Mouse (Mus musculus) B cell, adult (primary cell): ENCODE data around the gene Nlgn2. TPM values are rescaled to one million over a fixed set of nuclear protein-coding genes. Genes with fewer than 3 reads are reported as not detected.

Experiments
- total RNA-seq: library from RNA; stranded (reverse); gene quantifications from 4 replicates; pipeline ENCODE4 v1.2.4, GENCODE M21; 2023; ENCODE audit not compliant: inconsistent age

Nlgn2 gene
- 0.24 to 1.3 TPM (median 0.59 TPM) in 4 replicates for total RNA-seq

GRCm38 (mm10) chr11:69837604-69837951 lies at the start of gene Nlgn2:
Gene Nlgn2 (minus strand): TSS chr11:69837784.

GRCm38 (mm10) chr11:69880853-69881603 lies 43.4 kb upstream of the Nlgn2 start, which contains the start of gene Kctd11:
Gene Kctd11 (minus strand): TSS chr11:69881406.

GRCm38 (mm10) chr11:69877878-69878277 lies 40.3 kb upstream of the Nlgn2 start, which contains the start of gene Tmem95:
Gene Tmem95 (minus strand): TSS chr11:69878018.

GRCm38 (mm10) chr11:69858113-69858998 lies 20.8 kb upstream of the Nlgn2 start, which contains the start of gene Tnk1:
Gene Tnk1 (minus strand): TSS chr11:69858730.

GRCm38 (mm10) chr11:69846198-69846680 lies 8.7 kb upstream of the Nlgn2 start, which contains the start of gene Plscr3:
Gene Plscr3 (plus strand): TSS chr11:69846376.

GRCm38 (mm10) chr11:69837952-69838713 lies 549 bp upstream of the Nlgn2 start, which contains the start of gene Tmem256:
Gene Tmem256 (plus strand): TSS chr11:69838514.

GRCm38 (mm10) chr11:69822080-69822479 lies 15.5 kb downstream of the Nlgn2 start, which contains the start of gene Spem1:
Gene Spem1 (minus strand): TSS chr11:69822180.

GRCm38 (mm10) chr11:69818365-69818764 lies 19.2 kb downstream of the Nlgn2 start, which contains the start of gene Spem2:
Gene Spem2 (minus strand): TSS chr11:69818465.

GRCm38 (mm10) chr11:69815155-69815554 lies 22.4 kb downstream of the Nlgn2 start, which contains the start of gene Gm39566:
Gene Gm39566 (minus strand): TSS chr11:69815298.

GRCm38 (mm10) chr11:69804972-69805909 lies 32.3 kb downstream of the Nlgn2 start, which contains the start of gene Tmem102:
Gene Tmem102 (minus strand): TSS chr11:69805624.

GRCm38 (mm10) chr11:69801379-69801977 lies 36.1 kb downstream of the Nlgn2 start, which contains the start of gene Fgf11:
Gene Fgf11 (minus strand): TSS chr11:69801857.

GRCm38 (mm10) chr11:69795168-69795982 lies 42.2 kb downstream of the Nlgn2 start, which contains the start of gene Chrnb1:
Gene Chrnb1 (minus strand): TSS chr11:69795943.

Other genes starting within 250 kb of the Nlgn2 start
- 0.33 TPM in 1 of 4 replicates, not detected in the others for gene Atp1b2, start 231.8 kb downstream of the Nlgn2 start, total RNA-seq
- not detected in 4 replicates for gene Shbg, start 219.9 kb downstream of the Nlgn2 start, total RNA-seq
- not detected in 4 replicates for gene Sat2, start 215.8 kb downstream of the Nlgn2 start, total RNA-seq
- 76.8 to 83.1 TPM (median 77.8 TPM) in 4 replicates for gene Fxr2, start 204.8 kb downstream of the Nlgn2 start, total RNA-seq
- gene Sox15, start 182.5 kb downstream of the Nlgn2 start, total RNA-seq = 0.84 TPM in 1 of 4 replicates, not detected in the others
- gene Mpdu1, start 175.1 kb downstream of the Nlgn2 start, total RNA-seq = 58.0 to 71.6 TPM (median 63.0 TPM) in 4 replicates
- gene Cd68, start 171.6 kb downstream of the Nlgn2 start, total RNA-seq = 11.8 to 14.7 TPM (median 12.5 TPM) in 4 replicates
- gene Eif4a1, start 165.4 kb downstream of the Nlgn2 start, total RNA-seq = 670 to 697 TPM (median 692 TPM) in 4 replicates
- 108 to 153 TPM (median 136 TPM) in 4 replicates for gene Senp3, start 155.7 kb downstream of the Nlgn2 start, total RNA-seq
- gene Tnfsf13, start 152.0 kb downstream of the Nlgn2 start, total RNA-seq = 0.32 TPM in 1 of 4 replicates, not detected in the others
- 0.51 TPM in 1 of 4 replicates, not detected in the others for gene Tnfsf12, start 141.9 kb downstream of the Nlgn2 start, total RNA-seq
- gene Tnfsfm13, start 141.7 kb downstream of the Nlgn2 start, total RNA-seq = 0.45 to 0.78 TPM in 2 of 4 replicates, not detected in the others
- 231 to 244 TPM (median 242 TPM) in 4 replicates for gene Polr2a, start 79.1 kb downstream of the Nlgn2 start, total RNA-seq
- gene Slc35g3, start 75.8 kb downstream of the Nlgn2 start, total RNA-seq = not detected in 4 replicates
- gene Zbtb4, start 71.9 kb downstream of the Nlgn2 start, total RNA-seq = 52.3 to 57.6 TPM (median 54.5 TPM) in 4 replicates
- gene Chrnb1, start 41.8 kb downstream of the Nlgn2 start, total RNA-seq = 8.3 to 11.3 TPM (median 10.1 TPM) in 4 replicates
- gene Fgf11, start 35.9 kb downstream of the Nlgn2 start, total RNA-seq = 0.16 to 0.27 TPM in 2 of 4 replicates, not detected in the others
- gene Tmem102, start 32.2 kb downstream of the Nlgn2 start, total RNA-seq = not detected in 4 replicates
- not detected in 4 replicates for gene Gm39566, start 22.5 kb downstream of the Nlgn2 start, total RNA-seq
- not detected in 4 replicates for gene Spem2, start 19.3 kb downstream of the Nlgn2 start, total RNA-seq
- not detected in 4 replicates for gene Spem1, start 15.6 kb downstream of the Nlgn2 start, total RNA-seq
- 30.9 to 38.6 TPM (median 37.0 TPM) in 4 replicates for gene Tmem256, start 730 bp upstream of the Nlgn2 start, total RNA-seq
- 9.8 to 13.0 TPM (median 11.5 TPM) in 4 replicates for gene Plscr3, start 8.6 kb upstream of the Nlgn2 start, total RNA-seq
- not detected in 4 replicates for gene Tnk1, start 20.9 kb upstream of the Nlgn2 start, total RNA-seq
- gene Tmem95, start 40.2 kb upstream of the Nlgn2 start, total RNA-seq = not detected in 4 replicates
- gene Kctd11, start 43.6 kb upstream of the Nlgn2 start, total RNA-seq = 1.8 to 2.3 TPM (median 2.0 TPM) in 4 replicates
- 477 to 556 TPM (median 497 TPM) in 4 replicates for gene Acap1, start 57.8 kb upstream of the Nlgn2 start, total RNA-seq
- gene 2810408A11Rik, start 63.2 kb upstream of the Nlgn2 start, total RNA-seq = 2.1 to 2.7 TPM (median 2.3 TPM) in 4 replicates
- 55.7 to 74.4 TPM (median 62.8 TPM) in 4 replicates for gene Neurl4, start 63.3 kb upstream of the Nlgn2 start, total RNA-seq
- gene Gps2, start 76.1 kb upstream of the Nlgn2 start, total RNA-seq = 138 to 159 TPM (median 142 TPM) in 4 replicates
- gene Eif5a, start 84.2 kb upstream of the Nlgn2 start, total RNA-seq = 362 to 387 TPM (median 377 TPM) in 4 replicates
- gene Ybx2, start 98.0 kb upstream of the Nlgn2 start, total RNA-seq = not detected in 4 replicates
- gene Slc2a4, start 110.4 kb upstream of the Nlgn2 start, total RNA-seq = not detected in 4 replicates
- gene Cldn7, start 127.0 kb upstream of the Nlgn2 start, total RNA-seq = not detected in 4 replicates
- 103 to 123 TPM (median 108 TPM) in 4 replicates for gene Ctdnep1, start 143.4 kb upstream of the Nlgn2 start, total RNA-seq
- gene Elp5, start 144.7 kb upstream of the Nlgn2 start, total RNA-seq = 34.4 to 62.8 TPM (median 46.7 TPM) in 4 replicates
- gene Gabarap, start 153.4 kb upstream of the Nlgn2 start, total RNA-seq = 311 to 355 TPM (median 331 TPM) in 4 replicates
- gene Phf23, start 158.0 kb upstream of the Nlgn2 start, total RNA-seq = 52.7 to 62.9 TPM (median 56.6 TPM) in 4 replicates
- 48.4 to 53.5 TPM (median 51.0 TPM) in 4 replicates for gene Dvl2, start 162.8 kb upstream of the Nlgn2 start, total RNA-seq
- 53.0 to 60.7 TPM (median 59.3 TPM) in 4 replicates for gene Acadvl, start 177.6 kb upstream of the Nlgn2 start, total RNA-seq
- gene Dlg4, start 179.2 kb upstream of the Nlgn2 start, total RNA-seq = 3.5 to 5.4 TPM (median 4.2 TPM) in 4 replicates
- gene Asgr1, start 216.3 kb upstream of the Nlgn2 start, total RNA-seq = not detected in 4 replicates